Mouse (Mus musculus) urinary bladder, postnatal 36 days (tissue): ENCODE data around the gene Knop1.

Source experiments
- DNase-seq, 2 experiments: peaks; one replicate each; pipeline ENCODE4 v3.0.0; 2022; ENCODE audit warnings: low spot score in 2 of 2, mixed read lengths in 1 of 2

The Knop1 gene

GRCm38 (mm10) chr7:118855877-118856304, at the start of gene Knop1:
Gene Knop1 (minus strand): TSS chr7:118856254.
- DNase-seq = no peak

DNA sequence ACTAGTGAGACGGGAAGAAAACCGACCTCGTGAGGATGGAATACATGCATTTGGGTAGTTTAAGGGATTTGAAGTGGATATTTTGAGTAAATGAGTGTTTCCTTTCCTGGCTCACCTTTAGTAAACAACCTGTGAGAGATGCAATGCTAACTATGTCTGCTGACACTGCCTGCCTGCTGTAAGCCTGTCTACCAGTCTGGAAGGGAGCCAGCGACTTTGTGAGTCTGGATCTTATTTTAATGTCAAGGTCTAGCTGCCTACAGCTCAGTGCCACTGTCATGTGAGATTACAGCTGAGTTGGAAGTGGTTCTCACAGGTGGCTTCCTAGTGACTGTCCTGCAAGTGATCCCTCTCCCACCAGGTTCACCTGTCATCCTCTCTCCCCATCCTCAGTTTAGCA, 48.5 kb upstream of the Knop1 start:
- DNase-seq = no peak

- DNase-seq = no peak
Observed at GRCm38 (mm10) chr7:118903879-118904278, 47.8 kb upstream of the Knop1 start.

DNA sequence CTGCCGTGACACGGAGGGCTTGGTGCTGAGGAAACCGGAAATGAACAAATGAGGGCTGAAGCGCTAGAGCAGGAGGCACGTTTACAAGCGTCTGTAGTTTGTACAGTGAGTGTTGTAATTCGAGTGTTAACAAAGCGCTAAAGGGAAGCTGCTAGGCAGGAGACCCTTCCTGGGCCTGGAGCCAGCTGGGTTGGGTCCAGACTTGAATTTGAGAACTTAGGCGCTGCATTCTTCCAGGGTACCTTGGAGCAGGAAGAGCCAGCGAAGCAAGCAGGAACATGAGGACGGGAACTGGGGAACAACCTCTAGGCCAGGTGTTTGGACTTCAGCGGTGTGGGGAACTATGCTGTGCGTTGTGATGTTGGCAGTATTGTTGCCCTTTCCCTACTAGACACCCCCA, 46.9 kb upstream of the Knop1 start:
- DNase-seq = peak; percentile 45 to 57

DNA sequence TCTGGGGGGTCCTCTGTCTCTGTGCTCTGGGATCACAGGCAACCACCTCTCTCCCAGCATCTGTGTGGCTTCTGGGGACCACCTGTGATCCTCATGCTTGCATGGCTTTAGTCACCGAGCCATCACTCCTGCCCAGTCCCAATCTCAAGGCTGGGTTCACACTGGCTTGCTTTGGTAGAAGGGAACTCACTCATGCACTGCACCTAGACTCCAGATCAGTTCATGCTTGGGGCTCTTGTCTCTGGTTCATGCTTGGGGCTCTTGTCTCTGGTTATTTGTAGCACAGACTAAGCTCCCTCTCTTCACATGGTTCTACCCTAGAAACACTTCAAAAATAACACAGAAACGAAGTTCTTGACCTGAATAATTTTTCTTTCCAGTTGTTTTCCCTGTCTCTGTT, 44.0 kb upstream of the Knop1 start:
- no peak for DNase-seq

DNA sequence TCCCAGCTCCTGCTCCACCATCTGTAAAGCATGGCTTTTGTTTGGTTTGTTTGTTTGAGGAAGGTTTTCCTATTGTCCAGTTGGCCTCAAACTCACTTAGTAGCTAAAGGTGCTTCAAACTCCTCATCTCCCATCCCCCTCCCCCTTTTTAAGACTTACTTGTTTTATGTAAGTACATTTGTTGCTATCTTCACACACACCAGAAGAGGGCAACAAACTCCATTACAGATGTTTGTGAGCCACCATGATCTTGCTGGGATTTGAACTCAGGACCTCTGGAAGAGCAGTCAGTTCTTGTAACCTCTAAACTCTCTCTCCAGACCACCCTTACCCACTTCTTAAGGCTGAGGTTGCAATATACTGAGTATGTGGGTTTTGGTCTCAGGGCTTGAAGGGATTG, 42.0 kb upstream of the Knop1 start:
- DNase-seq = no peak

- DNase-seq = peak in 1 of 2 experiments; percentile 12
Observed at GRCm38 (mm10) chr7:118895469-118896450, 39.7 kb upstream of the Knop1 start.

- DNase-seq = peak; percentile 13 to 24
Observed at GRCm38 (mm10) chr7:118889046-118889680, 33.1 kb upstream of the Knop1 start.

- no peak for DNase-seq
Observed at GRCm38 (mm10) chr7:118887303-118888055, 31.4 kb upstream of the Knop1 start.

GRCm38 (mm10) chr7:118884969-118885368, 28.9 kb upstream of the Knop1 start:
- DNase-seq = no peak

- DNase-seq = no peak
Observed at GRCm38 (mm10) chr7:118883957-118884356, 27.9 kb upstream of the Knop1 start.

- DNase-seq = no peak
Observed at GRCm38 (mm10) chr7:118879466-118880029, 23.5 kb upstream of the Knop1 start.

DNA sequence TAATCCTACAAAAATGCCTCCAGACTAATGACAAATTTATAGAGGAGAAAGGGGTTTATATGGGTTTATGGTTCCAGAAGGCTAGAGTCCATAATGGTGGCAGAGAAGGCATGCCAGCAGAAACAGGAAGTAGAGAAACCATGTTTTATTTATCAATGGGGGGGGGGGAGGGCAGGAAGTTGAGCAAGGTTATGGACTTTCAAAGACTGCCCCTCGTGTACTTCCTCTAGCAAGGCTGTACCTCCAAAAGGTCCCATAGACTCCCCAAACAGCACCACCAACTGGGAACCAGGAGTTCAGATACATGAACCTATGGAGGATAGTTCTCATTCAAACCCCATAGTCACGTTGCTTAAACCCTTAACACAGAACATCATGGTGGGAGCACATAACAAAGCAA, 9.3 kb upstream of the Knop1 start:
- no peak for DNase-seq

DNA sequence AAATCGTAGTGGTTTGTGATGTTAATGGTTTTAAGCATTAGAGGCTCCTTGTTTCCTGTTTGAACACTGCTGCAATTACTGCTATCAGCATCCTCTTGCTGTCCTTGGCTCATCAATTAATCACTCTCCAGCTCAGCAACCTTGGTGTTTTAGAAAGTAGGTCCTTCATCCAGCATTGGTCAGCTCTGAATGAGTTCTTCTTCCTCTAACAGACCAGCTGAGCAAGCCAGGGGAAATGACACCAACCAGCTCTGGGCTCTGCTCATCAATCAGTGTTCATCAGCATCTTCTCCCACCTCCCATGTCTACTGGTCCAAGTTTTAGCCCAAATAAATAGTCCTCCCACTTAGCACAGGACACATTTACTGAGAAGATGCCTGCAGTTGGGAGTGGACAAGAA, 2.6 kb upstream of the Knop1 start:
- DNase-seq = no peak

DNA sequence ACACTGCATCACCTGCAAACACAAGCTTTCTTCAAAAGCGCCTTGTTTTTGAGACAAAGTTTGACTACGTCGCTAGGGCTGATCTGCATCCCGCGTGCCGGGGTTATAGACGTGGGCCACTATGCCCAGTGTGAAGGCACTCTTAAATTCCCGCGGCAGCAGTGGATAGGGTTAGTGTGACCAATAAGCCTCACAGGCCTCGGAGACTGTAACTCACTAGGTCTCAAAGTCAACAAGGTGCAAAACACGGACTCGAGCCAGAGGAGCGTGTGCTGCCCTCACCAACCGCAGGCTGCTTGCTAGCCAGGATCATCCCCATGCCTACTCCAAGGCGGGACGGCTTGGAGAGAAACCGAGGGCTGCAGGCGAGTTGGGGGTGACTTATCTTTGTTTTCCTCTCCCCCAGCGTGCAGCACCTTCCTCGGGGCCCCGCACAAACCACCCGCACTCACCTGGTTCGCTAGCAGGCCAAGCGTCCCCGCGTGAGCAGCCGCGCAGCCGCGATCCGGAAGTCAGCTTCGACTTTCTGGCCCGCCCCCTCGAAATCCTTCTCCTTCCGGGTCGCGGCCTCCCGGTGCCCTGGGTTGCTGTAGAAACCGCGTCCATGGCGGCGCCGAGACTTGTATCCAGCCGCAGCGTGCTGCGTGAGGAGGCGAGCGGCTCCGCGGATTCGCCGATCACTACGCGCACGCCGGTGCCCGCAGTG, 730 bp downstream of the Knop1 start, which contains the start of gene Iqck:
Iqck (plus strand) TSS at position 582 of the 706 bp plus-strand sequence.
- peak; percentile 91 to 92 for DNase-seq

DNA sequence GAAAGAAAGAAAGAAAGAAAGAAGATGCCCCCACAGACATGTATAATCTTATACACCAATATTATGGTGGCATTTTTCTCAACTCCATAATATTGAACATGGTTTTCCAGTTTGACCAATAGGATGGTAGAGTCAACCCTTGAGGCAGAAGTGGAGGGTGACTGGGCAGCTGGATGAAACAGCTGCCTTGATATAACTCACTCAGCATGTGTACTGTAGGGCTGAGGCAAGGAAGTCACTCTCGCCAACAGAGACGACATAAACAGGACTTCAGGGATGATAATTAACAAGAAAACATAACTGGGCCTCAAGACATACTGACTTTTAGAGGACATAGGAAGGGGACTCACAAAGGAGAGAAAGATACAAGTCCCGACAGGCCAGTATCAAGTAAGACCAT, 1.4 kb downstream of the Knop1 start:
- no peak for DNase-seq

DNA sequence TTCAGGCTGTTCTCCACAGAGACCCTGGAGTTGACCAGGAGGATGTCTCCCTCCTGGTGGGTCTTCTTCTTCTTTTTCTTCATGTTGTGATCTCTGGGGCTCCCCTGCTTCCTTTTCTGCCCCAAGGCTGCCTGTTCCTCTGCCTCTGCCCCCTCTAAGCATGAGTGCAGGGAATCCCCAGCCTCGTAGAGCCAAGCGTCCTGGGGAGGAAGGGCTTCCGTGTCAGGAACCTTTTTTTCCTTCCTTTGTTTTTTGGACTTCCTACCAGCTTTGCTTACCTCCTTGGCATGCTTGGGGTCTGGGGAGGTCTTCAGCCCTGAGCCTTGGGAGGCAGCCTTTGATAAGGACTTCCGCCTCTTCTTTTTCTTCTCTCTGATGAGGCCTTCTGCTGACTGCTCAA, 3.4 kb downstream of the Knop1 start:
- DNase-seq = no peak

- peak in 1 of 2 experiments; percentile 35 for DNase-seq
Observed at GRCm38 (mm10) chr7:118851571-118851970, 4.5 kb downstream of the Knop1 start.

GRCm38 (mm10) chr7:118850676-118851290, 5.3 kb downstream of the Knop1 start:
- DNase-seq = peak in 1 of 2 experiments; percentile 52

DNA sequence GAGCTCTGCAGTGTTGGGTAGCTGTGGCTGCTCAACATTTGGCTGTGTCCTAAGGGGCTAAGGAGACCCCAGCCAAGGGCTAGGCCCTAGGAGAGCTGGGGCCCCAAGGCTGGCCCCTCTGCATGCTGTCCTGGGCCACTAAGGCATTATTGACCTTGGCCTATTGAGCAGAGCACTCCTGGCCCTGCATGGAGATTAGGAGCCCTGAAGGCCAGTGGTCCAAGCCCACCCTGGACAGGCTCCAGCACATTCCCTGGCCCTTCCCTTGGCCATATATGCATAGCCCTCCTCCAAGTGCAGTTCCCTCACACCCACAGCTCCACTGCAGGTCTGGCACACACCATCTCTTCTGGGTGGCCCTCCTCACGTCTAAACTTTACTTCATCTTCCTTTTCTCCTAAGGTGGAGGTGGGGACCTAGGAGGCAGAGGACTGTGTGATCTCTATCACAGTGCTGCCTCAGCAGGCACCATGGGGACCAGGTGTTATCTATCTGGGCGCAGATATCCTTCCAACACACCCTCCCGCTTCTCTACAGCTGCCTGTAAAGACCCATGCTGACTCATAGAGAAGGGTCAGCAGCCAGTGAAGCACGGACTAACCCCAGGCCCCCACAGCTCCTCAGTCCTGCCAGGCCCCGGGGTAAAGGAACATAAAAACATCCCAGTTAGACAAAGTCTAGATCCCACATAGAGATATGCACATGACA, 6.4 kb downstream of the Knop1 start:
- no peak for DNase-seq
